ENCODE assay signal across 9 mouse cellular contexts in the genomic region with DNA sequence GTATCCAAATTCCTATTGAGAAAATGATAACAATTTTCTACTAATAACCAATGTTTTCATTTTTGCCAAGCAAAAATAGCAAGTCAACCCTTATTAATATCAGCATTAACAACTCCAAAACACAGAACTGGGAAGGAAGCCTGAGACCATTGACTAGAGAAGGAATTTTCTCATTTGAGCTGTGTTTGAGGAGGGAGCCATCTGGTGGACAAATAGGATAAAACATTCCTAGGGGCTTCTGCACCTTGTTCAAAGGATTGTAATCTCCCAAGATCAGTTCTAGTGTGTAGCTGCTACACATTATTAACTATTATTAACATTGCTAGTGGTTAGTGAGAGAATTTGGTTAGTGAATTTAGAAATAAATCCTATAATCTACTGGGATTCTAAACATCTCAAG. TPM values are rescaled to one million over a fixed set of nuclear protein-coding genes. Genes with fewer than 3 reads are reported as not detected.
DNase-seq lines count a peak whose midpoint lies in the region; ATAC-seq lines count a peak whose summit lies in the region.
"Had no signal": no experiment of that assay in that cellular context is flagged by ENCODE, and none has a peak within 500 bp of the region (broad histone marks: within the 10 kb centered on the region; RNA-seq: fewer than 3 reads in every experiment).

No protein-coding gene starts in this region.

- H3K27ac ChIP-seq in kidney, embryonic 16.5 days (ENCODE audit: low read length), result no peak overlapping the region
- H3K27ac ChIP-seq: limb, embryonic 15.5 days had no signal

- H3K36me3 ChIP-seq in kidney, embryonic 16.5 days (ENCODE audit: insufficient read depth, low read length), result peaks cover 37% of the 10 kb centered on the region

- no peaks in the 10 kb centered on the region for H3K27me3 ChIP-seq in kidney, embryonic 16.5 days (ENCODE audit: insufficient read depth, low read length)
- H3K27me3 ChIP-seq: limb, embryonic 15.5 days had no signal

- no peak overlapping the region for H3K4me3 ChIP-seq in kidney, embryonic 16.5 days (ENCODE audit: low read length)
- H3K4me3 ChIP-seq: limb, embryonic 15.5 days had no signal

- no peaks in the 10 kb centered on the region for H3K9me3 ChIP-seq in kidney, embryonic 16.5 days (ENCODE audit: low read length)
- H3K9me3 ChIP-seq: limb, embryonic 15.5 days had no signal

- no peaks in the 10 kb centered on the region for H3K4me1 ChIP-seq in kidney, embryonic 16.5 days (ENCODE audit: insufficient read depth, low read length)
- H3K4me1 ChIP-seq: limb, embryonic 15.5 days had no signal

- ATAC-seq in common myeloid progenitor, adult 5-6 weeks (replicated peaks; ENCODE audit: low read depth, poor library complexity, severe bottlenecking), result peak; percentile 86
- ATAC-seq in kidney, embryonic 16.5 days (ENCODE audit: low FRiP score, low TSS enrichment), result peak; percentile 51; the same call in 1 of the 2 replicates

- intact Hi-C loops in heart, postnatal 10 days (cut with DNase I), result loop anchor here (1.0 to 10.0 kb wide), 4 partner anchors 81 to 1013 kb away; no protein-coding TSS in a partner anchor
- intact Hi-C loops in gastrocnemius, postnatal 36 days (cut with DNase I), result loop anchor here (2.0 kb wide), 1 partner anchor 649 kb away; no protein-coding TSS in a partner anchor

- H3K4me2 ChIP-seq in kidney, embryonic 16.5 days (replicated peaks; ENCODE audit: low read depth, low read length), result no peak overlapping the region
- H3K4me2 ChIP-seq: limb, embryonic 15.5 days had no signal

- DNase-seq in heart, postnatal 10 days, result peak; percentile 62 to 72
- DNase-seq in heart, adult 11 months, result no peak
- peak; percentile 85 for DNase-seq in 3T3-L1 (ENCODE audit: low read depth, low spot score)
- DNase-seq in MN1 (ENCODE audit: low spot score), result peak; percentile 56
- peak; percentile 71 for DNase-seq in mesoderm, embryonic 11.5 days (ENCODE audit: low read depth, low spot score)
- no peak for DNase-seq in gastrocnemius, postnatal 36 days

- H3K9ac ChIP-seq in kidney, embryonic 16.5 days (replicated peaks; ENCODE audit: low read length), result no peak overlapping the region
- H3K9ac ChIP-seq: limb, embryonic 15.5 days had no signal

RNA-seq across cellular contexts. Expression of a gene that starts 38.2 kb away (rescaled TPM):
- 10 to 100 TPM; 63.7 TPM for total RNA-seq in heart, postnatal 10 days (2021)
- total RNA-seq in common myeloid progenitor, adult 5-6 weeks (2017), result 45.2 and 62.7 TPM in 2 replicates
- 40.7 and 44.7 TPM in 2 replicates for polyA plus RNA-seq in kidney, embryonic 16.5 days (2015; fragmentation: Nextera tagmentation; extraction: Ambion mirVana)
- total RNA-seq in gastrocnemius, postnatal 36 days (2021), result 10 to 100 TPM; 31.7 to 34.9 TPM

Comparison
In these comparisons a context has a peak if more than half of its experiments do, and no peak if none do; other contexts are left out.
1. DNase-seq: peak in heart, postnatal 10 days (2 of 2), 3T3-L1 (single experiment), MN1 (single experiment) and mesoderm, embryonic 11.5 days (single experiment); none in heart, adult 11 months (single experiment) and gastrocnemius, postnatal 36 days (0 of 2).